Mouse (Mus musculus) CD8-positive naive resting alpha-beta T cell, adult 2 months (primary cell): ENCODE measurements at regions not wholly inside any gene's neighbourhood (a gene's known extent, or its start where the extent isn't known, plus 50 kb on each side); places are given as distances from the start of the nearest gene placed in this dataset.

Experiments
- DNase-seq, 2 experiments: peaks; one replicate each; pipeline ENCODE4 v3.0.0; 2022; ENCODE audit warnings: low read depth in 2 of 2, low spot score in 2 of 2

- no peak for DNase-seq
These were observed 159.6 kb upstream of the Klf3 start for GRCm38 (mm10) chr5:64643584-64643983.

DNA sequence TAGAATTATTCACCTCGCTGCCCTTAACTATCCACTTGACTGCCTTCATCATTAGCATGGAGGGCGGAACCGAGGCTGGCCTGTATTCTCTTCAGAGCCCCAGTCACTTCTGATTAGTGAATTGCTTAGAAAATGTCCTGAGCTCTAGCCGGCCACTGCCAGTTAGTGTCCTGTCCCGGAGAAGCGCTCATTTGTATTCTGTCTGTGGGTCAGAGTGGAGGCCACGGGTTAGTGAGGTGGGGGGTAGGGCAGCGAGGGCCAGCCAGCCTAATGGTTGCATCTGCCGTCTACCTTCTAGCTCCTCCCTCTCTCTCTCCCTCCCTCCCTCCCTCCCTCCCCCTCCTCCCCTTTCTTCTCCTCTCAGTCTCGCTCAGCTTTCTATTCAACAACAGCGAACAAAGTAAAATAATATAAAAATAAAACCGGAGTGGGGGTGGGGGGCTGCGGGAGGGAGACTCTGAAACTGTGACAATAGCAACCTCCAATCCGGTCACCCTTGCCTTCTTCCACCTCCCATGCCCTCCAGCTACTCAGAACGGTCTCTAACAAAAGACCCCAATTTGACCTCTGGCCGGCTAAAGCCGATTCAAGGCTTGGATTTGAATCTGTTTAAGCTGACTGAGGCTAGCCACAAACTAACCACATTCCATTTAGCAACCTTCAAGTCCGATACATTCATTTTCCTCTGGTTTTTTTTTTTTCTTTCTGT lies 155.6 kb upstream of the Klf3 start:
- no peak for DNase-seq

DNA sequence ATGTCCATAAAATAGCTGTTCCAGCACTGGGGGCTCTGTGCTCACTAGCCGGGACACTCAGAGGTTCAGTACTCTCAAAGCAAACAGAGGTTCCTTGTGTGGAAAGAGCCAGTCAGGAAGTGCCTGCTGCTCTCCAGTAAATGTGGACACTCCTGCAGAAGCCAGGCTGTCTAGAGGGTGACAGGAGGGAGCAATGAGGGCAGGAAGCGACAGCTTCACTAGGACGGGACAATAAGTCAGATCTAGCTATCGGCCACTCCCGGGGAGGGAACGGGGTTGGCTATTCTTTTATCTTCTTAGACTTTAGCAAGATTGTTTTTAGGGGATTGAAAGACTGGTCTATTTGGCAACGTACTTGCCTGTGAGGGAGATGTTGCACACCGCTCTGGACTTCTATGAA lies 154.7 kb upstream of the Klf3 start:
- DNase-seq = no peak

DNA sequence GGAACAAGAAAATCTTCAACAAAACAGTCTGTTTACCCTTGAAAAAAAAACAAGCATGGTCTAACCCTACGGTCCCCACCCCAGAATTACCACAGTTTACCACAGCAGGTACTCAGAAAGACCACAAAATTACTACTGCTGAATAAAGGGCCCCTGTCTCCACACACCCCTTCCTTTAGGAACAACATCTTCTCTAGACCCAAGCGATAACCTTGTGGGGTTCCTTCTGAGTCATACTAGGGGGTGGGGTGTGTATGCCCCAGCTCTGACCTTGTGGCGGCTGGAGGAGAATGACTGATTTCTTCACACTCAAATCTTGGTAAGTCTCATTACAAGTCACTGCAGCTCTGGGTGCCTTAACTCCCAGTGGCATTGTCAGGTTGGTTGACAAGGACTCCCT lies 151.8 kb upstream of the Klf3 start:
- DNase-seq = peak; percentile 73

DNA sequence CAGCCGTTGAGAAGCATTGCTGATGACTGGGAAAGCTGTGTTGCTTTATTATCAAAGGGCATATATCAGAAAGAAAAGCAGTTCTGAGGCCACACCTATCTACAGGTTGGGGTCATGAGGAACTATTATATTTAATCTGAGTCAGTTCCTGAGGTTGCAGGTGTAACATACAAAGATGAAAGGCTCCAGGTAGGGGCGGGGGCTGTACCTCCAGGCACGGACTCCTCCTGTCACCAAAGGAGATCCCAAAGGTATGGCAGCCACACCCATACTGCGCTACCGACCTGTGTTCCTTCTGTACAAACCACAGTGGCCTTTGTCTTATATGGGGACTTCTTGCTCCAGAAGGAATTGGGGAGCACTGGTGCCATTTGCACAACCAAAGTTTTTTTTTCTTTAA lies 149.4 kb upstream of the Klf3 start:
- no peak for DNase-seq

DNA sequence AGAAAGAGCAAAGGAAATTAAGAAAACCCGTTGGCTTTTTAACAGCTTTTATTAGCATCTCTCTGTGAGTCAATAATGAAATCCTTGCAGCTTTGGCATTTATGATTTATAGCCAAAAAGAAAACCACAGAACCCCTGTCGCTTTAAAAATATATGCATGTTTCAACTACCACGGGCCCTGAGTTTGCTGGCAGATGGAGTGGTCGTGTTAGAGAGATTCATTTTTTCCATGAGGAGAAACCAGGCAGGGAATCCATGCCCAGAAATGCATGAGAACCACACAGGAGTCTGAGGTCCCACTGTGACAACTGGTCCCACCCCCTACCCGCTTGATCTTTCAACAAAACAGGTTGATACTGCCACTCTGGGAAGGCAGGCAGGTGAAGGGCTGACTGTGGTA lies 147.9 kb upstream of the Klf3 start:
- DNase-seq = no peak

- DNase-seq = no peak
These were observed 141.2 kb upstream of the Klf3 start for GRCm38 (mm10) chr5:64661959-64662358.

GRCm38 (mm10) chr5:64662476-64662875 lies 140.7 kb upstream of the Klf3 start:
- DNase-seq = peak in 1 of 2 experiments; percentile 26

DNA sequence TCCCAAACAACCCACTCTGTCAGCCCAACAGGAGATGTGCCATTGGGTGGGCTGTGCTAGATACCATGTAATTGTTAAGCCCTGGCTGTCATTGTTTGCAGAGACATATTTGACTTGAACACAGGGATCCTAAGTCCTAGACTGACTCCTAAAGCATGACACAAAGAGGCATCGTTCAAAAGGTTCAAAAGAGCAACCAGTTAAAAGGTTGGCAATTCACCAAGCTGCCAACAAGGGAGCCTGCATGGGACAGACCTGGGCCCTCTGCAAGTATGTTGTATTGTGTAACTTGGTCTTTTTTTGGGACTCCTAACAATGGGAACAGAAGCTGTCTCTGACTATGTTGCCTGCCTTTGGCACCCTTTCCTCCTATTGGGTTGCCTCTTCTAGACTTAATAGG lies 139.4 kb upstream of the Klf3 start:
- DNase-seq = no peak

DNA sequence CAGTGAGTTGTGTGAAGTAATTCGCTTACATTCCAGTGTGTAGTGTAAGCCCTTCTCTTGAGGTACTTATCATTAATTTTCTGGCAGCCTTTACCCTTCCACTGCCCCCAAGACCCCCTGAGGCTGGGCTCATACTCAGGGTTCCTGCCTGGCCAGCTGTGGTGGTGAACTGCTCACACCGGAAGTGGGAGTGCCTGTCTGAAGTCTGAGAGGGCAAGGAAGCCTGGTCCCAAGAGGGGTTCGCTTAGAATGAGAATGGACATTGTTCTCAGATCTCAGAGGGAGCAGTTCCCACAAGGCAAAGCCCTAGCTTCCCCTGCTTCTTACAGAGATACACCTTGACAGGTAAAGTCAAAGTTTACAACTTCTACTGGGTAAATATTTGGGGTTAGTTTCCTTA lies 138.1 kb upstream of the Klf3 start:
- DNase-seq = no peak

DNA sequence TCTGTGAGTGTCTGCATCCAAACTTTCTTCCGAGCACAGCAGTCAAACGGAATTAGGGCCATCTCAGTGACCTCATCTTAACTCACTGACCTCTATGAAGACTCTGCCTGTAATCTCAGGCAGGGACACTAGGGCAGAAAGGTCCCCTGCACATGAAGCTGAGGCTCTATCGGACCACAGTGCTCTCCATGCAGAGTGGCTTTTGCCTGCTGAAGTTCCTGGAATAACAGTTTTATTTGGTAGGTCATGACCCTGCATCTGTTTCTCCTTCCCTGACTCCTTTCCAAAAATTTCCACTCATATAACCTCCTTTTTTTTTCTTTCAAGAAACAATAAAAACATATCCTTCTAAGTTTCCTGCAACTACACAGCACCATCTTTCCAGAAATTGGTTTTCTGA lies 136.9 kb upstream of the Klf3 start:
- no peak for DNase-seq

- DNase-seq = no peak
These were observed 136.1 kb upstream of the Klf3 start for GRCm38 (mm10) chr5:64667053-64667452.

- DNase-seq = no peak
These were observed 129.3 kb upstream of the Klf3 start for GRCm38 (mm10) chr5:64673861-64674260.

DNA sequence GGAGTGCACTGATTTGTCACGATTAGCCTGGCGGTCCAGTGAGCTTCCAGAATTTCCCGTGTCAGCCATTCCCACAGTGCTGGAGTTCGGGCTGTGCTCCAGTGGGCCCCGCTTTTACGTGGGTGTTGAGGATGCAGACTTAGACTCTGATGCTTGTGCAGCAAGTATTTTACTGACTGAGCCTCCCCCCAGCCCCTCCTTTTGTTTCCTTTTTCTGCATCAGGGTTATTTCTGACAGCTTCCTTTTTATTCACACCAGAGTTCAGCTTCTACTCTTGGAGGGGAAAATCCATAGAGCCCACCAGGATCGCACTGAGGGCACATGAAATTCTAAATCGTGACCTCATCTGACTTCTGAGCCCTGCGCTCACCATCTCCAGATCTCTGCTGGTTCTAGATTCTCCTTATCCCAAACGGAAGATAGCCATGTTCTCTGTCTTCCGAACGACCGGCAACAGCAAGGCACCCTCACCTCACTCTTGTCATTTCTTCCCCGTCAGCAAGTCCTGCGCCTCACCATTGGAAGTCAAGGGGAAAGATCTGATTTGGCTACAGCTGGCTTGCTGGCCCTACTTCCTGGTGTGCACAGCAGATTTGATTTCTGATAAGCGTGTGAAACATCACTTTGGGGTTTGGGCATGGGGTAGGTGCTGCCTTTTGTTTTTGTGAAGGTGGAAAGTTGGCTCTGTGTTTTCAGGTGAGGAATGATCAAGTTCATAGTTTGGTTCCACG lies 126.8 kb upstream of the Klf3 start:
- peak; percentile 29 to 49 for DNase-seq

GRCm38 (mm10) chr5:64676946-64677588 lies 126.1 kb upstream of the Klf3 start:
- DNase-seq = no peak

- no peak for DNase-seq
These were observed 124.5 kb upstream of the Klf3 start for GRCm38 (mm10) chr5:64678706-64679105.

DNA sequence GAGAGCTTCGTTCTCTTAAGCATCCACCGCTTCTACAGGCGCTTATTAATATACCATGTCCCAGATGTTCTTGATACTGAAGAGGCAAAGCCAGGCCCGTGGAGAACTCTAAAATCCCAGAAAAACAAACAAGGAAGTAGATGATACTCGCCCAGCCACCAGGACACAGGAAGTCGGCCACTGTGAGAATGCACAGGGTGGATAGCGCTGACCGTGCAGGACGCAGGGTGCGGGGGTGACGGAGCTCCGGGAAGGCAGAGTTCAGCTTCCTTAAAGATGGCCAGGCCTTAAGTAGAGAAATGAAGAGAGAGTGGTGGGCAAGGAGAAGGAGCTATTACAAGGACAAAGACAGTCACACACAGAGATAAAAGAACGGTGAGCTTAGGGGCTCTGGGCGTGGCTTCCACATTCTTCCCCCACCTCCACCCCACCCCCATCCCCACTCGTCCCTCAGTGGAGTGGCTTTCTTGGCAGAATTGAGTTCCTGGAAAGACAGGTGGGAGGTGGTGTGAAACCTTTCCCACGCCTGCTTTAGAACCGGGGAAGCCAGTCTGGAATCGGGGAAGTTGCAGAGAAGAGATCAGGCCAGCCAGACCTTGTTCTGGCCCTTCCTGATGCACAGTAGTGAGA lies 123.1 kb upstream of the Klf3 start:
- no peak for DNase-seq

- DNase-seq = peak; percentile 41 to 56
These were observed 122.0 kb upstream of the Klf3 start for GRCm38 (mm10) chr5:64681161-64681560.

DNA sequence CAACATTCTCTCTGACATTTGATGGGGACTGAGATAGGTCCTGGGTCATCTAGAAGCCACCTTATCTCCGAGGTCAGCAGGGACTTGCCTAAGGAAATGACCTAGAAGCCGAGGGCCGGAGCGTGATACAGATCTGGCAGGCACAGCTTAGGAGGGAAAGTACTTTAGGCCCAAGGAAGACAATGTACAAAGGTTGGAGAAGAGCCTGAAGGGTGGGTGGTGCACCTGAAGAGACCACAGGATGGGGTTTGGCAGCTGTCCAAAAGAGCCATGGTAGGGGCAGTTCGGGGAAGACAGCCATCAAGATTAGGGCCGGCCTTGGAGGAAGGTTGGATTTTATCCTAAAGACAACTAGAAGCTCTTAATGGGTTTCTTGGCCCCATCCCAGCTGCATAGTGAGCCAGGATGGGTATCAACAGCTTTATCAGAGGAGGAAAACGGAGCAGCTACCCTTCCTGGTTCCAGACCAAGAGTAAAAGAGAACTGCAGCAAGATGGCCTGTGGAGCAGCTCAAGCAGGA lies 120.8 kb upstream of the Klf3 start:
- no peak for DNase-seq

DNA sequence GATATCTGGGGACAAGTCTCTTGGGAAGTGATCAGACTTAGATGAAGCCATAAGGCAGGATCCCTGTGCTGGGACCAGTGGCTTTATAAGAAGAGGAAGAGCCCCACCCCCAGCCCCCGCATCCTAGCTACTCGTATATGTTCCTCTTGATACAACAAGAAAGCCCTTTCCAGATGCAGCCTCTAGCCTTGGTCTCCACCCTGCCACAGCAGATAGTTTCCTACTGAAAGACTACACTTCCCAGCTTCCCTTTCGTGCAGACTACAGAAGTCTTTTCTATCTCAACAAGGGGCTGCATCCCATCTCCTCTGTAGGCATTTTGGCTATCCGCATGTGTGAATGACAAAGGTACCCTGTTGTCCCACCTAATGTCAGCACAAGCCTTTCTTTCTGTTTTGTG lies 119.8 kb upstream of the Klf3 start:
- DNase-seq = no peak

DNA sequence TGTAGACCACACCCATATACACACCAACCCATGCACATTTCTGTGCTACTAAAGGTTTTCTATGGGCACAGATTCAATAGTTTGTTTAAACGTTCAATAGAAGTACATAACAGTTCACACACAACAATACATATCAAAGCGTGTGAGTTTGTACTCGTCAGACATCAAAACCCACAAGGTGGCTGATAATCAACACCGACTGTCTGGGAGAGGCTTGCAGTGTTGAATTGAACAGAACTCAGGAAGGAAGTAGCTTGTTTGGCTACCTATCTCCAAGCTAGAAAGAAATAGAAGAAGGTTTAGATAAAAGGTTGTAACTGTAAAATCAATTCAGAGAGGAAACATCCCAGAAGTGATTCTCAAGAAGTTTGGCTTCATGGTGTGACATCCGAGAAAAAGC lies 118.9 kb upstream of the Klf3 start:
- DNase-seq = peak; percentile 40 to 56

DNA sequence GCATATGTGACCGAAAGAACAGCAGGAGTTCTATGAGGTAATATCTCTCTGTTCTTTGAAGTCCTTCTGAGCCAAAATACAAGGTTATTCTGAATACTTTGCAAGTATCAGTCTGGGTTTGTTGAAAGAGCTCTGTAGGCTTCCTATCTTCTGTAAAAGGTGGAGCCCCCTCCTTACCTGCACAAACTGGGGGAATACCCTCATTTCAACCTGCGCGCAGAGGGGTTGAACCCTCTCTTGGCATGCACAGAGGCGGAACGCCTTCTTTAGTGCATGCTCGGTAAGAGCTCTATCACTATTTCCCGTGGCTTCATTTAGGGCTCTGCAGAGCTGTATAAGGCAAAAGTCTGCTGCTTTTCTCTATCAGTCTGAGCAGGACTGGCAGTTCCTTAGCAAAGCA lies 113.0 kb upstream of the Klf3 start:
- no peak for DNase-seq
